Mouse (Mus musculus): ENCODE measurements around the gene Cd86.

DNA sequence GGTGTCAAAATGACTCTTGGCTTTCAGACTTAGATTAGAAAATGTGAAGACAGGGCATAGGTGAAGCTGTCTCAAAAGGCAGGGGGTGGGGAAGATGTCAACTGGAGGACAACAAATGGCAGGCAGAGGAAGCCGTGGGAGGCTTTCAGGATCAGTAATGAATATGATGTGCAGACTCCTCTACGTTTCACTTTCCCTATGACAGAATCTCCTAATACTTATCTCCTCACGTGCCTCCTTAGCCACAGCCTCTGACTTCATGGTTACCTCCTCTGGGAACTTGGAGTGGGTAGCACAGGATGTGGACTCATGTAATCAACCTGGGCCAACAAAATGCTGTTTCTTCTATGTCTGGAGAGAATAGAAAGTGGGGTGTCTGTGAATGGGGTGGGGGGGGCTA is 63.2 kb downstream of the Cd86 start:
- TF ChIP-seq POLR2A (IDR thresholded peaks at IDR 0.05; ENCODE audit: control insufficient read depth, low read depth, low read length) (no peak), CTCF (IDR thresholded peaks at IDR 0.05; ENCODE audit: control insufficient read depth, insufficient read depth, insufficient replicate concordance, low read depth, low read length) (no peak)
